8 mouse cellular contexts compared by ENCODE assay signal in the genomic region with DNA sequence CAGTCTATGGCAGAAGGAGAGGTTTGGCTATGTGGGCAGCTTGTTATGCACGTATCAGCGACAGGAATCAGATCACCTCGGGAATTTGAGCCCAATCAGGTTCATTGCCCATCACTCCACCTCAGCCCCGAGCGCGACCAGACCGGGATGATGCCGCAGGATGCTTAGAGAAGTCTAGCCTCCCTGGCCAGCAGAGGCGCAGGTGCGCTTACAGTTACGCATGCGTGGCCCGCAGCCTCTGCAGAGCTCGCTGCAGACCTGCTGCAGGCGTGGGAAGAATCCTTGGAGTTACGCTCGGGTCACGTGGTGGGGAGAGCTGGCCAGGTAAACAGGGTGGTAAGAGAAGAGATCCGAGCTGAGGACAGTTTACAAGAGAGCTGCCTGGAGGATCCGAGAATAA. TPM values are rescaled to one million over a fixed set of nuclear protein-coding genes. Genes with fewer than 3 reads are reported as not detected.
A peak's percentile ranks its signal among the peaks of the same experiment; 100 is the strongest.
DNase-seq lines count a peak whose midpoint lies in the region; ATAC-seq and TF ChIP-seq lines count a peak whose summit lies in the region.

No protein-coding gene starts in this region.

- H3K4me3 ChIP-seq in heart, embryonic 16.5 days (ENCODE audit: low read length): no peak overlapping the region
- no peak overlapping the region for H3K4me3 ChIP-seq in lung, postnatal 0 days (ENCODE audit: low read depth, low read length)

- intact Hi-C loops in gastrocnemius, postnatal 36 days (cut with DNase I): loop anchor here (2.0 to 5.0 kb wide), 2 partner anchors 29 to 140 kb away; partner anchors contain the start of gene Cdk9

- no peak for ATAC-seq in heart, embryonic 16.5 days (replicated peaks; ENCODE audit: extremely low read depth, insufficient read depth, low FRiP score)
- peak; percentile 39 for ATAC-seq in lung, postnatal 0 days

- H3K9ac ChIP-seq in heart, embryonic 16.5 days (ENCODE audit: low read length): no peak overlapping the region
- no peak overlapping the region for H3K9ac ChIP-seq in lung, postnatal 0 days (replicated peaks; ENCODE audit: low read depth)

- TF ChIP-seq CTCF in lung, postnatal 0 days (IDR thresholded peaks at IDR 0.05): peak; percentile 69

- 0 out of 2 replicates have a peak overlapping the region, but pooled peaks have one; percentile 23 for H3K4me2 ChIP-seq in heart, embryonic 16.5 days (ENCODE audit: low read depth, low read length)
- H3K4me2 ChIP-seq in lung, postnatal 0 days (replicated peaks; ENCODE audit: low read depth, low read length): no peak overlapping the region

- no peaks in the 10 kb centered on the region for H3K36me3 ChIP-seq in heart, embryonic 16.5 days (ENCODE audit: control insufficient read depth, insufficient read depth)
- no peaks in the 10 kb centered on the region for H3K36me3 ChIP-seq in lung, postnatal 0 days (ENCODE audit: insufficient read depth, low read length)

- H3K9me3 ChIP-seq in heart, embryonic 16.5 days (replicated peaks; ENCODE audit: control insufficient read depth, low read length): no peaks in the 10 kb centered on the region
- H3K9me3 ChIP-seq in lung, postnatal 0 days (ENCODE audit: low read length): no peaks in the 10 kb centered on the region

- no peak for TF ChIP-seq EP300 in lung, postnatal 0 days (IDR thresholded peaks at IDR 0.05)

- peaks cover 14% of the 10 kb centered on the region; the same call in 1 of the 2 replicates for H3K27me3 ChIP-seq in heart, embryonic 16.5 days (ENCODE audit: control insufficient read depth, insufficient read depth, low read length)
- H3K27me3 ChIP-seq in lung, postnatal 0 days (replicated peaks; ENCODE audit: insufficient read depth, low read length): no peaks in the 10 kb centered on the region

- no peak for DNase-seq in heart, adult 9 months (ENCODE audit: low spot score in 2 of 2)
- peak; percentile 92 for DNase-seq in cerebellum, adult 9-10 months
- DNase-seq in frontal cortex, postnatal 14 days (ENCODE audit: low spot score in 2 of 2): peak; percentile 60 to 61
- DNase-seq in kidney, postnatal 10 days: peak; percentile 71
- DNase-seq in lung, postnatal 0 days (ENCODE audit: low spot score): peak; percentile 77
- DNase-seq in right cerebral cortex, adult 18-20 months: peak; percentile 89
- DNase-seq in gastrocnemius, postnatal 36 days: no peak

- peaks cover 4% of the 10 kb centered on the region; the same call in 1 of the 2 replicates for H3K4me1 ChIP-seq in heart, embryonic 16.5 days (ENCODE audit: control insufficient read depth, insufficient read depth, low read length)
- no peaks in the 10 kb centered on the region for H3K4me1 ChIP-seq in lung, postnatal 0 days (ENCODE audit: insufficient read depth, low read depth, low read length)

- 2% methylated on average over 20 of the region's 20 CpGs for WGBS in heart, embryonic 16.5 days
- WGBS in lung, postnatal 0 days: 4% methylated on average over 20 of the region's 20 CpGs

- H3K27ac ChIP-seq in heart, embryonic 16.5 days (ENCODE audit: low read length): no peak overlapping the region
- H3K27ac ChIP-seq in lung, postnatal 0 days (ENCODE audit: low read length): no peak overlapping the region

RNA-seq across cellular contexts. Expression of gene Stxbp1, which starts 5.1 kb away (rescaled TPM):
- polyA plus RNA-seq in heart, embryonic 16.5 days (2015; fragmentation: Nextera tagmentation; extraction: Ambion mirVana): 28.0 and 29.2 TPM in 2 replicates
- polyA plus RNA-seq in lung, postnatal 0 days (2015; fragmentation: Nextera tagmentation; extraction: Ambion mirVana): 22.2 and 22.4 TPM in 2 replicates
- 1 to 10 TPM; 2.2 to 3.6 TPM for total RNA-seq in gastrocnemius, postnatal 36 days (2021)

RNA-seq across cellular contexts. Expression of gene Fam129b, which starts 23.8 kb away (rescaled TPM):
- polyA plus RNA-seq in heart, embryonic 16.5 days (2015; fragmentation: Nextera tagmentation; extraction: Ambion mirVana): 44.9 and 57.3 TPM in 2 replicates
- 121 and 150 TPM in 2 replicates for polyA plus RNA-seq in lung, postnatal 0 days (2015; fragmentation: Nextera tagmentation; extraction: Ambion mirVana)
- 1 to 10 TPM; 5.5 to 7.7 TPM for total RNA-seq in gastrocnemius, postnatal 36 days (2021)

Comparison
In these comparisons a context has a peak if more than half of its experiments do, and no peak if none do; other contexts are left out.
1. DNase-seq: peak in cerebellum, adult 9-10 months (single experiment), frontal cortex, postnatal 14 days (2 of 2), kidney, postnatal 10 days (single experiment), lung, postnatal 0 days (single experiment) and right cerebral cortex, adult 18-20 months (single experiment); none in heart, adult 9 months (0 of 2) and gastrocnemius, postnatal 36 days (0 of 2).